Mouse (Mus musculus): ENCODE data around the gene Prss2. TPM values are rescaled to one million over a fixed set of nuclear protein-coding genes. Genes with fewer than 3 reads are reported as not detected.
"Not testable (repeated sequence)": the region's sequence is repeated elsewhere in the genome, so short reads cannot be mapped to it uniquely, and the experiment has no call there.

Gene Prss2
- polyA plus RNA-seq, 1 experiment from 2014 or later: not detected

DNA sequence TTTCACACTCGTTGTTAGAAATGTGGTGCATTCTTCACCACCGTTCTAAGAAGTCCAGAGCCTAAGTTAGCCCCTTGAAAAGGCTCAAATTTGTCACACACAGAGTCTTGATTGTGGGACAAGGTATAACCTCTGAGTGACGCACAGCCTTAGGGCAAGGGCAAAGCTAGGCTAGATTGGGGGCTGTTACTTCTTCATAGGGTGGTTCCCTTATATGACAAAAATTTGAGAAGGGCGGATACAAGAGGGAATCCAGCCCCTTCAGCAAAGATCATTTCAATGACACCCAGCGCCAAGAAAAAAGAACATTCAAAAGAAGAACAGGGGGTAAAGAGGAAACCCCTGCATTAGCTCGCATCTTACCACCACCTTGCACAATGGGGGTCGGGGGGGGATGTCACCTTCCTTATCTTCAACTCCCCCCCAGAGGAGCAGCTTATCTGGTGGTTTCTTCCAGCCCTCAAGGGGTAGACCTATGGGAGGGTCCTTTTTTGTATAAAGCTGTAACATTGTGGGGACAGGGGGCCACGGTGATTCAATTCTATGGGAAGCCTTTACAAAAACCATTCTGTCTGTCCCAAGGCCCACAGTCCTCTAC lies 11.2 kb downstream of the Prss2 start:
- no peaks in the 10 kb centered on the region for H3K27me3 ChIP-seq (replicated peaks; ENCODE audit: control insufficient read depth, insufficient read depth, low read length)
- H3K4me1 ChIP-seq (ENCODE audit: control insufficient read depth, insufficient read depth, low read length): no peaks in the 10 kb centered on the region
- no peak overlapping the region for H3K4me3 ChIP-seq (ENCODE audit: low read depth, low read length)
- ATAC-seq (ENCODE audit: low read depth) (no peak), DNase-seq (ENCODE audit: low spot score) (no peak)
- H3K9ac ChIP-seq (ENCODE audit: low read depth, low read length): no peak overlapping the region
- no peak overlapping the region for H3K4me2 ChIP-seq (ENCODE audit: low read depth, low read length)
- WGBS: 83% methylated on average over 8 of the region's 8 CpGs
- no peaks in the 10 kb centered on the region for H3K36me3 ChIP-seq (ENCODE audit: control insufficient read depth, insufficient read depth, low read length)
- no peak overlapping the region for H3K27ac ChIP-seq (replicated peaks; ENCODE audit: low read depth, low read length)
- H3K9me3 ChIP-seq (ENCODE audit: control insufficient read depth, low read length): no peaks in the 10 kb centered on the region

DNA sequence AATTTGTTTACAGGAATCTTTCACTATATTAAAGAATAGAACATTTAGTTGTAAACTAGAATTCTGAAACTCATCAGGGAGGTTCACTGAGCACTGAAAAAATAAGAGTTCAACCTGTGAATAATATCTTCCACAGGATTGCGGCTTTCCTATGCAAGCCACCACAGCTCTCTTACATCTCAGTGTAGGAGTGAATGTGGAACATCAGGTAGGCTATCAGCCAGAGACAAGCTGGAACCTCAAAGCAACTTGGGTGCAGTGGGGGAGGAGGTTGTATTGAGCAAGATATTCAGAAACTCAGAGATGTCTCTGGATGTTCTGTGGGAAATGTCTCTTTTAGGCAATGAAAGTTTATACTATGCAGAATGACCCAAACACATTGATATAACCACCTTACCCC lies 15.8 kb downstream of the Prss2 start:
- H3K9me3 ChIP-seq (ENCODE audit: control insufficient read depth, low read length): no peaks in the 10 kb centered on the region

DNA sequence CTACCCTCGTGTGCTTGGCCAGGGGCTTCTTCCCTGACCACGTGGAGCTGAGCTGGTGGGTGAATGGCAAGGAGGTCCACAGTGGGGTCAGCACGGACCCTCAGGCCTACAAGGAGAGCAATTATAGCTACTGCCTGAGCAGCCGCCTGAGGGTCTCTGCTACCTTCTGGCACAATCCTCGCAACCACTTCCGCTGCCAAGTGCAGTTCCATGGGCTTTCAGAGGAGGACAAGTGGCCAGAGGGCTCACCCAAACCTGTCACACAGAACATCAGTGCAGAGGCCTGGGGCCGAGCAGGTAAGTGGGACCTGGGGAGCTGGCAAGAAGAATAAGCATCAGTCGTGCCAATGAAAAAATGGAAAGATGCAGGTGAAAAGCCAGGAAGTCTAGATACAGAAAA lies 16.7 kb downstream of the Prss2 start:
- H3K9ac ChIP-seq (ENCODE audit: low read depth, low read length); H3K27ac ChIP-seq (replicated peaks; ENCODE audit: low read depth, low read length); H3K4me3 ChIP-seq (ENCODE audit: low read depth, low read length); H3K4me2 ChIP-seq (ENCODE audit: low read depth, low read length); ATAC-seq (ENCODE audit: low read depth); DNase-seq (ENCODE audit: low spot score); H3K4me1 ChIP-seq (ENCODE audit: control insufficient read depth, insufficient read depth, low read length); H3K9me3 ChIP-seq (ENCODE audit: control insufficient read depth, low read length); H3K36me3 ChIP-seq (ENCODE audit: control insufficient read depth, insufficient read depth, low read length); H3K27me3 ChIP-seq (replicated peaks; ENCODE audit: control insufficient read depth, insufficient read depth, low read length): not testable (repeated sequence)
- 76% methylated on average over 5 of the region's 8 CpGs for WGBS

More for the DNA sequence above, 15.8 kb downstream of the Prss2 start:
- no peak overlapping the region for H3K4me3 ChIP-seq (ENCODE audit: low read depth, low read length)
- ATAC-seq (ENCODE audit: low read depth): no peak
- no peak overlapping the region for H3K9ac ChIP-seq (ENCODE audit: low read depth, low read length)
- WGBS: 96% methylated on average over 1 of the region's 1 CpGs
- H3K27me3 ChIP-seq (replicated peaks; ENCODE audit: control insufficient read depth, insufficient read depth, low read length): no peaks in the 10 kb centered on the region; the same call in 1 of the 2 replicates
- no peak overlapping the region for H3K4me2 ChIP-seq (ENCODE audit: low read depth, low read length)
- H3K4me1 ChIP-seq (ENCODE audit: control insufficient read depth, insufficient read depth, low read length): no peaks in the 10 kb centered on the region
- H3K36me3 ChIP-seq (ENCODE audit: control insufficient read depth, insufficient read depth, low read length): no peaks in the 10 kb centered on the region
- DNase-seq (ENCODE audit: low spot score): no peak
- H3K27ac ChIP-seq (replicated peaks; ENCODE audit: low read depth, low read length): no peak overlapping the region

DNA sequence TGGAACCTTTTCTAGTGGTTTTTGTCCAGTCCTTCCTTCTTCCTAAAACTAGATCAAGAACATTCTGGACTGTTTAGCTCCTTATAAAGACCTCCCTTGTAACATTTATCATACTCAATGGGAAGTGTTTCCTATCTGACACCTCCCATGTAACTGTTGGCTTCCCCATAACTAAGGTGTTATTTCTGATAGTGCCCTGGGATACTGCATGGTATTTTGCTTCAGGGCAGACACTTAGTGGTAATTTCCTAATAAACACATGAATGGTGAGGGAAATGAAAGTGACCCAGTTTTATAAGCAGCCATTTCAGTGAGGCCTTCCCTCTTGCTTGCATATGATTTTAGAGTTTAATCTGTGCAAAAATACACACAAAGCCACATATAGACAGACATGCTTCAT lies 19.2 kb downstream of the Prss2 start:
- Histone ChIP-seq H3K27ac (replicated peaks; ENCODE audit: low read depth, low read length) (no peak overlapping the region), H3K4me3 (ENCODE audit: low read depth, low read length) (no peak overlapping the region), H3K4me1 (ENCODE audit: control insufficient read depth, insufficient read depth, low read length) (0 out of 2 replicates have a peak, but pooled peaks cover 3% of the 10 kb centered on the region), H3K4me2 (ENCODE audit: low read depth, low read length) (no peak overlapping the region), H3K9ac (ENCODE audit: low read depth, low read length) (no peak overlapping the region), H3K9me3 (ENCODE audit: control insufficient read depth, low read length) (no peaks in the 10 kb centered on the region), H3K36me3 (ENCODE audit: control insufficient read depth, insufficient read depth, low read length) (no peaks in the 10 kb centered on the region), H3K27me3 (replicated peaks; ENCODE audit: control insufficient read depth, insufficient read depth, low read length) (peaks cover 17% of the 10 kb centered on the region)
- ATAC-seq (ENCODE audit: low read depth): no peak
- DNase-seq (ENCODE audit: low spot score): no peak

DNA sequence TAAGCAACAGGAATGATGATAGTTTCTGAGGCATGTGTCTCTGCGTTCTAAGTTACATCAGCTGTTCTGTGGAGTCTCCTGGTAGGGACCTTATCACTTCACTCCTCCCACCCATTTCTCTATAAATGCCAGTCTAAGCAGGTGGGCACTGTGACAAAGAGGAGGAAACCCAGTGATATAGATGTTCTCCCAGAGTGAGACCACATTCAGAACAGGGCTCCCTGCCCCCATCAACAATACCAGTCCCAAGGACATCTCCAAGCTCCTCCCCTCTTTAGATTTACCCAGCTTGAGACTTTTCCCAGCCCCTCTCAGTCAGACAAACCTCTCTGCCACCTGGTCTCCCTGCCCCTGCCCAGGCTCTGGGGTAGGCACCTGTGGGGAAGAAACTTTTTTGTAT lies 20.2 kb downstream of the Prss2 start:
- peaks cover 17% of the 10 kb centered on the region for H3K27me3 ChIP-seq (replicated peaks; ENCODE audit: control insufficient read depth, insufficient read depth, low read length)
- H3K36me3 ChIP-seq (ENCODE audit: control insufficient read depth, insufficient read depth, low read length): no peaks in the 10 kb centered on the region
- 0 out of 2 replicates have a peak, but pooled peaks cover 3% of the 10 kb centered on the region for H3K4me1 ChIP-seq (ENCODE audit: control insufficient read depth, insufficient read depth, low read length)
- H3K4me3 ChIP-seq (ENCODE audit: low read depth, low read length): no peak overlapping the region
- ATAC-seq (ENCODE audit: low read depth) (no peak), DNase-seq (ENCODE audit: low spot score) (no peak)
- no peak overlapping the region for H3K27ac ChIP-seq (replicated peaks; ENCODE audit: low read depth, low read length)
- no peaks in the 10 kb centered on the region for H3K9me3 ChIP-seq (ENCODE audit: control insufficient read depth, low read length)
- H3K9ac ChIP-seq (ENCODE audit: low read depth, low read length): no peak overlapping the region
- 64% methylated on average over 1 of the region's 1 CpGs for WGBS
- no peak overlapping the region for H3K4me2 ChIP-seq (ENCODE audit: low read depth, low read length)

DNA sequence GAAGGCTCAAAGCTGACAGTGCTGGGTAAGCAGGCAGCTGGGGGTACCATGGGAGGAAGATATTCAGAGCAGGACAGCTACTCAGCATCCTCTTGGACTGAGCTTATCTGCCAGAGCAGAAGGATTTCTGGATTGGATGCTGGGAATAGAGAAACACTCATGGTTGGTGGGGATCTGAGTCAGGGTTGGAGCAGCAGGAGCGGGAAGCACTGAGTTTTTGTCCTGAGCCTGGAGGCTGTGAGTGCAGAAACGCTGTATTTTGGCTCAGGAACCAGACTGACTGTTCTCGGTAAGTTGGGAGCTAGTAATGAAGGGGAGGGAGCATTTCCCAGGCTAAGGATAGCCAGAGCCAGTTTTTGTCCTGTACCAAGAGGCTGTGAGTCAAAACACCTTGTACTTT lies 21.4 kb downstream of the Prss2 start:
- ATAC-seq (ENCODE audit: low read depth): no peak
- 25% methylated on average over 3 of the region's 3 CpGs for WGBS
- peak overlapping the region; percentile 32 for H3K4me3 ChIP-seq (ENCODE audit: low read depth, low read length)

DNA sequence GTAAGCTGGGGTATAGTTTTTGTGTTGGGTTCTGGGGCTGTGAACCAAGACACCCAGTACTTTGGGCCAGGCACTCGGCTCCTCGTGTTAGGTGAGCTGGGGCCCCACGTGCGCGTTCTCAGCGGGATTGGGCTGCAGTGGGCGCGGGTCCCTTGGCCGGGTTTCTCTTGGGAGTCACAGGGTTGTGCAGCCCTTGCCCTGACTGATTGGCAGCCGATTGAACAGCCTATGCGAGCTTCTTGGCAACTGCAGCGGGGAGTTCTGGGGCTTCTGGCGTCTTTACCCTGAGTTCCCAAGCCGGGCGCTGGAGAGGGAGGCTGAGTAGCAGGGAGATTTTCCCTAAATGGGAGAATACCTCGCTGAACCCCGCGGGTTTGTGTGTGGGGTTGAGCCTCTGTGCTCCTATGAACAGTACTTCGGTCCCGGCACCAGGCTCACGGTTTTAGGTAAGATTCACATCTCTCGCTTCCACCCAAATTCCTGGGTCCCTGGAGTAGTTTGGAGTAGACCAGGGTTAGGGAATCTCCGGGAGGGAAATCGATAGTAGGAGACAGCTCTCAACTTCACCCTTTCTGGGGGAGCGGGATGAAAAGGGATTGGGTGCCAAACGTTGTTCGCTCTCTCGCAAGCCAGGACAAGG lies 21.9 kb downstream of the Prss2 start:
- H3K9ac ChIP-seq (ENCODE audit: low read depth, low read length): peak overlapping the region; percentile 52
- DNase-seq (ENCODE audit: low spot score) (peak; percentile 8), ATAC-seq (ENCODE audit: low read depth) (no peak)
- peak overlapping the region; percentile 32 for H3K4me3 ChIP-seq (ENCODE audit: low read depth, low read length)
- peak overlapping the region; percentile 56 for H3K4me2 ChIP-seq (ENCODE audit: low read depth, low read length)
- H3K27ac ChIP-seq (replicated peaks; ENCODE audit: low read depth, low read length): no peak overlapping the region
- H3K9me3 ChIP-seq (ENCODE audit: control insufficient read depth, low read length): no peaks in the 10 kb centered on the region
- no peaks in the 10 kb centered on the region for H3K36me3 ChIP-seq (ENCODE audit: control insufficient read depth, insufficient read depth, low read length)
- 0 out of 2 replicates have a peak, but pooled peaks cover 3% of the 10 kb centered on the region for H3K4me1 ChIP-seq (ENCODE audit: control insufficient read depth, insufficient read depth, low read length)
- WGBS: 7% methylated on average over 27 of the region's 28 CpGs
- H3K27me3 ChIP-seq (replicated peaks; ENCODE audit: control insufficient read depth, insufficient read depth, low read length): peaks cover 17% of the 10 kb centered on the region

More for the DNA sequence above, 21.4 kb downstream of the Prss2 start:
- peaks cover 17% of the 10 kb centered on the region for H3K27me3 ChIP-seq (replicated peaks; ENCODE audit: control insufficient read depth, insufficient read depth, low read length)
- H3K9me3 ChIP-seq (ENCODE audit: control insufficient read depth, low read length): no peaks in the 10 kb centered on the region
- no peak overlapping the region for H3K27ac ChIP-seq (replicated peaks; ENCODE audit: low read depth, low read length)
- H3K4me1 ChIP-seq (ENCODE audit: control insufficient read depth, insufficient read depth, low read length): 0 out of 2 replicates have a peak, but pooled peaks cover 3% of the 10 kb centered on the region
- no peak for DNase-seq (ENCODE audit: low spot score)
- H3K36me3 ChIP-seq (ENCODE audit: control insufficient read depth, insufficient read depth, low read length): no peaks in the 10 kb centered on the region
- H3K9ac ChIP-seq (ENCODE audit: low read depth, low read length): peak overlapping the region; percentile 52; the same call in 1 of the 2 replicates
- H3K4me2 ChIP-seq (ENCODE audit: low read depth, low read length): peak overlapping the region; percentile 56

DNA sequence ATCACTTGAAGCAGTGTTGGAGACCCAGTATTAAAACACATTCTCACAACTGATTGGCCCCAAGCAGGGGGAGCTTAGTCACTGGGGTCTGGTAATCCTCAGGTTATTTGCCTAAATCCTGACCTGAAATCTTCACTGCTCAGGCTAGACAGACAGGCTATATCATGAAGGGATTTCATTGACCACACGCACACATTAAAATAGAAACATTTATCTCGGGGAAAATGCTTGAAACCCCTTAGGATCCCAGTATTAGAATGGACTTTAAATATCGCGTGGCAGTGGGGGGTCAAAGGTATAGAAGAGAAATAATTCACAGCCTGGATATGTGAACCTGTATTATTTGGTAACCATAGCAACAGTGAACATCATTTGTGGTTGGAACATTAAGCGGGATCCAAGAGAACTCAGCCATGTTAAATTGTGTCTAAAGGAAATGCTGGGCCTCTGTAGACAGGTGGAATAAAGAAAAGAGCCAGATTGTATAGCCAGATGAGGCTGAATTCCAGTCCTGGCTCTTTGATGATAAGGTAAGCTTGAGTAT lies 22.9 kb downstream of the Prss2 start:
- DNase-seq (ENCODE audit: low spot score) (no peak), ATAC-seq (ENCODE audit: low read depth) (no peak)
- Histone ChIP-seq H3K4me2 (ENCODE audit: low read depth, low read length) (no peak overlapping the region), H3K9me3 (ENCODE audit: control insufficient read depth, low read length) (no peaks in the 10 kb centered on the region), H3K9ac (ENCODE audit: low read depth, low read length) (no peak overlapping the region), H3K4me1 (ENCODE audit: control insufficient read depth, insufficient read depth, low read length) (0 out of 2 replicates have a peak, but pooled peaks cover 3% of the 10 kb centered on the region), H3K4me3 (ENCODE audit: low read depth, low read length) (no peak overlapping the region), H3K36me3 (ENCODE audit: control insufficient read depth, insufficient read depth, low read length) (no peaks in the 10 kb centered on the region), H3K27me3 (replicated peaks; ENCODE audit: control insufficient read depth, insufficient read depth, low read length) (peaks cover 17% of the 10 kb centered on the region), H3K27ac (replicated peaks; ENCODE audit: low read depth, low read length) (no peak overlapping the region)
- WGBS: 76% methylated on average over 5 of the region's 5 CpGs
